27 mouse cellular contexts compared by ENCODE assay signal in genomic region chr4:75676590-75677174, GRCm38 (mm10).
DNase-seq lines count a peak whose midpoint lies in the region; ATAC-seq and TF ChIP-seq lines count a peak whose summit lies in the region.
"Had no signal": no experiment of that assay in that cellular context is flagged by ENCODE, and none has a peak within 500 bp of the region (broad histone marks: within the 10 kb centered on the region; RNA-seq: fewer than 3 reads in every experiment).

No protein-coding gene starts in this region.

- DNase-seq in hindbrain, embryonic 11.5 days (ENCODE audit: low spot score), result no peak
- no peak for DNase-seq in lung, postnatal 10 days
- DNase-seq in brain, embryonic 14.5 days (ENCODE audit: low read depth), result peak; percentile 15
- DNase-seq: adrenal gland, adult 2 months; adrenal gland, postnatal 36 days; B cell, adult 2 months; cerebellum, adult 2 months; cerebellum, postnatal 14 days; gastrocnemius, postnatal 14 days; heart, postnatal 14 days; kidney, adult 9 months; kidney, postnatal 4 days; left cerebral cortex, postnatal 4 days; liver, postnatal 0 days; lung, postnatal 4 days; right cerebral cortex, postnatal 25 days had no signal

- no peak for TF ChIP-seq CTCF in brain, embryonic 14.5 days (IDR thresholded peaks at IDR 0.05; ENCODE audit: borderline replicate concordance, extremely low read depth, insufficient read depth, insufficient read length)

- no peaks in the 10 kb centered on the region for H3K27me3 ChIP-seq in hindbrain, embryonic 16.5 days (replicated peaks; ENCODE audit: control insufficient read depth, insufficient read depth, low read length)
- H3K27me3 ChIP-seq in hindbrain, embryonic 11.5 days (ENCODE audit: control insufficient read depth, insufficient read depth, low read length), result no peaks in the 10 kb centered on the region
- no peaks in the 10 kb centered on the region for H3K27me3 ChIP-seq in lung, embryonic 15.5 days
- H3K27me3 ChIP-seq in neural tube, embryonic 14.5 days (ENCODE audit: control insufficient read depth, insufficient read depth, low read length), result no peaks in the 10 kb centered on the region
- H3K27me3 ChIP-seq: liver, embryonic 12.5 days; megakaryocyte, embryonic 14.5 days; midbrain, embryonic 13.5 days; neural tube, embryonic 12.5 days; stomach, embryonic 15.5 days had no signal

- ATAC-seq in hindbrain, embryonic 16.5 days, result peak; percentile 30; the same call in 1 of the 2 replicates
- ATAC-seq in hindbrain, embryonic 11.5 days (ENCODE audit: low FRiP score), result no peak
- ATAC-seq in lung, embryonic 15.5 days (ENCODE audit: borderline replicate concordance, extremely low read depth, low FRiP score, low TSS enrichment), result peak; percentile 52; the same call in 1 of the 2 replicates
- peak; percentile 58; the same call in 1 of the 2 replicates for ATAC-seq in neural tube, embryonic 14.5 days (ENCODE audit: low read depth)
- ATAC-seq: activated CD4-positive, CD25-positive, alpha-beta regulatory T cell, adult 4 months; intestine, postnatal 0 days; liver, embryonic 12.5 days; liver, postnatal 0 days; midbrain, embryonic 13.5 days had no signal

- H3K9ac ChIP-seq in hindbrain, embryonic 16.5 days (ENCODE audit: low read depth, low read length), result no peak overlapping the region
- no peak overlapping the region for H3K9ac ChIP-seq in hindbrain, embryonic 11.5 days (ENCODE audit: low read depth, low read length)
- H3K9ac ChIP-seq in lung, embryonic 15.5 days, result no peak overlapping the region
- H3K9ac ChIP-seq in neural tube, embryonic 14.5 days (replicated peaks; ENCODE audit: low read depth, low read length), result no peak overlapping the region
- H3K9ac ChIP-seq: liver, embryonic 12.5 days; liver, postnatal 0 days; midbrain, embryonic 13.5 days; neural tube, embryonic 12.5 days; stomach, embryonic 15.5 days had no signal

- TF ChIP-seq POLR2A in brain, embryonic 14.5 days (IDR thresholded peaks at IDR 0.05; ENCODE audit: borderline replicate concordance, extremely low read depth, insufficient read depth, insufficient read length, poor library complexity, severe bottlenecking), result no peak

- no peaks in the 10 kb centered on the region for H3K9me3 ChIP-seq in hindbrain, embryonic 16.5 days (ENCODE audit: control insufficient read depth, low read length)
- H3K9me3 ChIP-seq in hindbrain, embryonic 11.5 days (ENCODE audit: control insufficient read depth, low read length), result no peaks in the 10 kb centered on the region
- no peaks in the 10 kb centered on the region for H3K9me3 ChIP-seq in lung, embryonic 15.5 days
- H3K9me3 ChIP-seq in neural tube, embryonic 14.5 days (ENCODE audit: control insufficient read depth, low read length), result no peaks in the 10 kb centered on the region
- H3K9me3 ChIP-seq: hindbrain, embryonic 10.5 days; liver, embryonic 12.5 days; megakaryocyte, embryonic 14.5 days; midbrain, embryonic 13.5 days; neural tube, embryonic 12.5 days; stomach, embryonic 15.5 days had no signal

- H3K4me1 ChIP-seq in hindbrain, embryonic 16.5 days (ENCODE audit: control insufficient read depth, insufficient read depth, low read depth, low read length), result no peaks in the 10 kb centered on the region
- no peaks in the 10 kb centered on the region for H3K4me1 ChIP-seq in hindbrain, embryonic 11.5 days (replicated peaks; ENCODE audit: control insufficient read depth, insufficient read depth, low read length)
- no peaks in the 10 kb centered on the region for H3K4me1 ChIP-seq in lung, embryonic 15.5 days
- no peaks in the 10 kb centered on the region for H3K4me1 ChIP-seq in neural tube, embryonic 14.5 days (ENCODE audit: control insufficient read depth, insufficient read depth, low read length)
- H3K4me1 ChIP-seq: hindbrain, embryonic 10.5 days; liver, embryonic 12.5 days; midbrain, embryonic 13.5 days; neural tube, embryonic 12.5 days; stomach, embryonic 15.5 days had no signal

- H3K4me2 ChIP-seq in hindbrain, embryonic 16.5 days (ENCODE audit: low read length), result no peak overlapping the region
- no peak overlapping the region for H3K4me2 ChIP-seq in hindbrain, embryonic 11.5 days (replicated peaks; ENCODE audit: low read depth, low read length)
- no peak overlapping the region for H3K4me2 ChIP-seq in lung, embryonic 15.5 days
- H3K4me2 ChIP-seq in neural tube, embryonic 14.5 days (ENCODE audit: low read depth, low read length), result no peak overlapping the region
- H3K4me2 ChIP-seq: liver, embryonic 12.5 days; midbrain, embryonic 13.5 days; neural tube, embryonic 12.5 days; stomach, embryonic 15.5 days had no signal

- H3K4me3 ChIP-seq in hindbrain, embryonic 16.5 days (ENCODE audit: low read length), result no peak overlapping the region
- H3K4me3 ChIP-seq in hindbrain, embryonic 11.5 days (ENCODE audit: low read depth, low read length), result no peak overlapping the region
- H3K4me3 ChIP-seq in lung, embryonic 15.5 days, result no peak overlapping the region
- H3K4me3 ChIP-seq in neural tube, embryonic 14.5 days (ENCODE audit: low read depth, low read length), result no peak overlapping the region
- H3K4me3 ChIP-seq: hindbrain, embryonic 10.5 days; liver, embryonic 12.5 days; megakaryocyte, embryonic 14.5 days; midbrain, embryonic 13.5 days; neural tube, embryonic 12.5 days; stomach, embryonic 15.5 days had no signal

- H3K36me3 ChIP-seq in hindbrain, embryonic 16.5 days (ENCODE audit: control insufficient read depth, insufficient read depth, low read length), result no peaks in the 10 kb centered on the region
- no peaks in the 10 kb centered on the region for H3K36me3 ChIP-seq in hindbrain, embryonic 11.5 days (ENCODE audit: control insufficient read depth, insufficient read depth, low read length)
- H3K36me3 ChIP-seq in lung, embryonic 15.5 days, result no peaks in the 10 kb centered on the region
- no peaks in the 10 kb centered on the region for H3K36me3 ChIP-seq in neural tube, embryonic 14.5 days (ENCODE audit: control insufficient read depth, insufficient read depth, low read length)
- H3K36me3 ChIP-seq: hindbrain, embryonic 10.5 days; liver, embryonic 12.5 days; midbrain, embryonic 13.5 days; neural tube, embryonic 12.5 days; stomach, embryonic 15.5 days had no signal

- H3K27ac ChIP-seq in hindbrain, embryonic 16.5 days (ENCODE audit: low read depth, low read length), result no peak overlapping the region
- no peak overlapping the region for H3K27ac ChIP-seq in hindbrain, embryonic 11.5 days (ENCODE audit: low read depth, low read length)
- no peak overlapping the region for H3K27ac ChIP-seq in lung, embryonic 15.5 days
- no peak overlapping the region for H3K27ac ChIP-seq in neural tube, embryonic 14.5 days (ENCODE audit: low read depth, low read length)
- H3K27ac ChIP-seq: hindbrain, embryonic 10.5 days; liver, embryonic 12.5 days; midbrain, embryonic 13.5 days; neural tube, embryonic 12.5 days; stomach, embryonic 15.5 days had no signal

- 47% methylated on average over 3 of the region's 3 CpGs for WGBS in hindbrain, embryonic 16.5 days
- 88% methylated on average over 3 of the region's 3 CpGs for WGBS in hindbrain, embryonic 11.5 days
- WGBS in lung, embryonic 15.5 days, result 49% methylated on average over 3 of the region's 3 CpGs
- 46% methylated on average over 3 of the region's 3 CpGs for WGBS in neural tube, embryonic 14.5 days
